Mouse (Mus musculus) E14TG2a.4 (cell line): Measurements from ENCODE around the gene Pycr1.

ENCODE experiments used
- CTCF ChIP-seq: conservative IDR thresholded peaks from 2 replicates; pipeline ENCODE4 v1.5.1; 2014; ENCODE audit warnings: low read length
- NANOG ChIP-seq: IDR thresholded peaks from 2 replicates; pipeline ENCODE4 v1.6.1; 2014; ENCODE audit warnings: borderline replicate concordance, low read length, mixed read lengths
- POU5F1 ChIP-seq: IDR thresholded peaks from 2 replicates; pipeline ENCODE4 v1.6.1; 2014; ENCODE audit warnings: low read length, borderline replicate concordance

DNA sequence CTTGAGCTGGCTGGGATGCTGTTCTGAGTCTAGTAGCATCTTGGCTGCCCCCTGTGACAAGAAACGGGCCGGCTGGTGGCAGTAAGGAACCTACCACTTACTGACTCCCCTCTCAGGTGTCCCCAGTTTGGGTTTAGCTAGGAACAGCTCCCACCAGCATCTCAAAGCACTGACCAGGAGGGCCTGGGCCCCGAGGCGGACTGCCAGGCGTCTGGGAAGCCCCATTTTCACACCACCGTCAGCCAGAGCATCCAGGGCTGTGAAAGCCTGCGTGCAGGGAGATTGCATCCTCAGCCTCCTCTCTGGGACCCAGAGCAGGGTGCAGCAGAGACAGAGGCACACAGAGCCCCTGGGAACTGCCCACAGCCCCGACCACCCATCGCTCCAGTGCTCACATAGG is 2.3 kb downstream of the Pycr1 start:
- TF ChIP-seq CTCF (no peak), POU5F1 (no peak), NANOG (no peak)
